Mouse (Mus musculus) heart, embryonic 16.5 days (tissue): Measurements from ENCODE around the gene Emg1. TPM values are rescaled to one million over a fixed set of nuclear protein-coding genes. Genes with fewer than 3 reads are reported as not detected.
A peak's percentile ranks its signal among the peaks of the same experiment; 100 is the strongest.

Experiments used
- ATAC-seq: fragments of 200-750 bp; cut with Nextera tagmentation; replicated peaks from 2 replicates; pipeline ENCODE4 v1.8.0; 2017; ENCODE audit warnings: moderate number of reproducible peaks; ENCODE audit not compliant: insufficient read depth, low FRiP score; ENCODE audit errors: extremely low read depth
- H3K27ac ChIP-seq: fragments of 300-500 bp; sonication (generic); 2 replicates; pipeline ENCODE4 v1.5.1; 2014; ENCODE audit warnings: mild to moderate bottlenecking, low read length, control low read depth, moderate library complexity
- H3K27me3 ChIP-seq: fragments of 300-500 bp; sonication (generic); 2 replicates; pipeline ENCODE4 v1.6.1; 2014; ENCODE audit warnings: low read length, mixed read lengths; ENCODE audit not compliant: control insufficient read depth, insufficient read depth
- H3K36me3 ChIP-seq: fragments of 300-500 bp; sonication (generic); 2 replicates; pipeline ENCODE4 v1.6.1; 2014; ENCODE audit not compliant: control insufficient read depth, insufficient read depth
- H3K4me1 ChIP-seq: fragments of 300-500 bp; sonication (generic); 2 replicates; pipeline ENCODE4 v1.6.1; 2014; ENCODE audit warnings: low read length, mixed read lengths; ENCODE audit not compliant: control insufficient read depth, insufficient read depth
- H3K4me2 ChIP-seq: fragments of 300-500 bp; sonication (generic); 2 replicates; pipeline ENCODE4 v1.6.1; 2014; ENCODE audit warnings: low read depth, mild to moderate bottlenecking, control low read depth, low read length
- H3K4me3 ChIP-seq: fragments of 300-500 bp; sonication (generic); 2 replicates; pipeline ENCODE4 v1.5.1; 2014; ENCODE audit warnings: mild to moderate bottlenecking, control low read depth, low read length
- H3K9ac ChIP-seq: fragments of 300-500 bp; sonication (generic); 2 replicates; pipeline ENCODE4 v1.6.1; 2014; ENCODE audit warnings: low read length, control low read depth
- H3K9me3 ChIP-seq: fragments of 300-500 bp; sonication (generic); replicated peaks from 2 replicates; pipeline ENCODE4 v1.6.1; 2016; ENCODE audit warnings: low read length; ENCODE audit not compliant: control insufficient read depth
- WGBS: fragments of 180-500 bp; shearing (Covaris S2); extraction: QIAGEN DNeasy Blood & Tissue Kit; methylation state at CpG from one replicate; pipeline ENCODE4 v1.1.7; 2014; 5-methylcytosine and 5-hydroxymethylcytosine counted together
- polyA plus RNA-seq: library from polyadenylated mRNA; unstranded; fragments of >200 nt; fragmentation: Nextera tagmentation; extraction: Ambion mirVana; gene quantifications from 2 replicates; pipeline ENCODE4 v1.2.1, GENCODE M21; 2015

Gene Emg1
- polyA plus RNA-seq, 1 experiment from 2014 or later: 133 TPM

GRCm38 (mm10) chr6:124755306-124755705, 43.3 kb upstream of the Emg1 start:
- Histone ChIP-seq H3K36me3 (no peaks in the 10 kb centered on the region), H3K27me3 (no peaks in the 10 kb centered on the region), H3K27ac (no peak overlapping the region), H3K4me3 (peak overlapping the region; percentile 82), H3K9me3 (no peaks in the 10 kb centered on the region), H3K4me2 (peak overlapping the region; percentile 67), H3K9ac (peak overlapping the region; percentile 94), H3K4me1 (peaks cover 40% of the 10 kb centered on the region)
- 6% methylated on average over 3 of the region's 3 CpGs for WGBS
- no peak for ATAC-seq

GRCm38 (mm10) chr6:124753861-124754260, 41.9 kb upstream of the Emg1 start:
- Histone ChIP-seq H3K4me3 (no peak overlapping the region), H3K36me3 (no peaks in the 10 kb centered on the region), H3K27me3 (no peaks in the 10 kb centered on the region), H3K4me1 (peaks cover 37% of the 10 kb centered on the region), H3K9ac (no peak overlapping the region), H3K4me2 (no peak overlapping the region), H3K27ac (no peak overlapping the region), H3K9me3 (no peaks in the 10 kb centered on the region)
- ATAC-seq: no peak
- 83% methylated on average over 2 of the region's 2 CpGs for WGBS

GRCm38 (mm10) chr6:124750405-124750804, 38.4 kb upstream of the Emg1 start:
- Histone ChIP-seq H3K4me3 (no peak overlapping the region), H3K9ac (no peak overlapping the region), H3K9me3 (no peaks in the 10 kb centered on the region), H3K27ac (no peak overlapping the region), H3K36me3 (peaks cover 13% of the 10 kb centered on the region), H3K4me2 (no peak overlapping the region), H3K4me1 (peaks cover 24% of the 10 kb centered on the region), H3K27me3 (no peaks in the 10 kb centered on the region)
- no peak for ATAC-seq
- 84% methylated on average over 8 of the region's 8 CpGs for WGBS

- Histone ChIP-seq H3K27me3 (no peaks in the 10 kb centered on the region), H3K4me3 (no peak overlapping the region; the same call in 1 of the 2 replicates), H3K27ac (no peak overlapping the region), H3K4me1 (peaks cover 10% of the 10 kb centered on the region), H3K4me2 (peak overlapping the region; percentile 94), H3K9me3 (no peaks in the 10 kb centered on the region), H3K9ac (no peak overlapping the region), H3K36me3 (peaks cover 21% of the 10 kb centered on the region)
- 82% methylated on average over 7 of the region's 7 CpGs for WGBS
- ATAC-seq: no peak
Observed at GRCm38 (mm10) chr6:124746654-124747632, 35.0 kb upstream of the Emg1 start.

GRCm38 (mm10) chr6:124746296-124746605, 34.3 kb upstream of the Emg1 start:
- no peaks in the 10 kb centered on the region for H3K27me3 ChIP-seq
- peaks cover 15% of the 10 kb centered on the region for H3K4me1 ChIP-seq
- H3K4me3 ChIP-seq: peak overlapping the region; percentile 66
- 23% methylated on average over 8 of the region's 8 CpGs for WGBS
- H3K9me3 ChIP-seq: no peaks in the 10 kb centered on the region
- H3K4me2 ChIP-seq: peak overlapping the region; percentile 94
- H3K9ac ChIP-seq: peak overlapping the region; percentile 91
- ATAC-seq: no peak
- H3K27ac ChIP-seq: no peak overlapping the region; the same call in 1 of the 2 replicates
- peaks cover 21% of the 10 kb centered on the region for H3K36me3 ChIP-seq

- H3K4me3 ChIP-seq: peak overlapping the region; percentile 66
- H3K9me3 ChIP-seq: no peaks in the 10 kb centered on the region
- peak overlapping the region; percentile 94 for H3K4me2 ChIP-seq
- H3K27ac ChIP-seq: peak overlapping the region; percentile 72
- peaks cover 21% of the 10 kb centered on the region for H3K36me3 ChIP-seq
- no peaks in the 10 kb centered on the region for H3K27me3 ChIP-seq
- peaks cover 15% of the 10 kb centered on the region for H3K4me1 ChIP-seq
- WGBS: 1% methylated on average over 85 of the region's 85 CpGs
- ATAC-seq: peak; percentile 78
- H3K9ac ChIP-seq: peak overlapping the region; percentile 91
Observed at GRCm38 (mm10) chr6:124745490-124746295, 33.7 kb upstream of the Emg1 start.

GRCm38 (mm10) chr6:124744755-124745321, 32.9 kb upstream of the Emg1 start:
- H3K4me1 ChIP-seq: peaks cover 17% of the 10 kb centered on the region
- peaks cover 21% of the 10 kb centered on the region for H3K36me3 ChIP-seq
- WGBS: 64% methylated on average over 26 of the region's 26 CpGs
- H3K27me3 ChIP-seq: no peaks in the 10 kb centered on the region
- H3K4me2 ChIP-seq: peak overlapping the region; percentile 94
- ATAC-seq: no peak
- no peaks in the 10 kb centered on the region for H3K9me3 ChIP-seq
- peak overlapping the region; percentile 68 for H3K9ac ChIP-seq
- peak overlapping the region; percentile 54; the same call in 1 of the 2 replicates for H3K27ac ChIP-seq
- H3K4me3 ChIP-seq: peak overlapping the region; percentile 66

- no peak overlapping the region for H3K4me2 ChIP-seq
- peaks cover 23% of the 10 kb centered on the region for H3K36me3 ChIP-seq
- H3K9me3 ChIP-seq: no peaks in the 10 kb centered on the region
- 87% methylated on average over 8 of the region's 8 CpGs for WGBS
- no peak overlapping the region for H3K27ac ChIP-seq
- H3K27me3 ChIP-seq: no peaks in the 10 kb centered on the region
- H3K9ac ChIP-seq: no peak overlapping the region
- no peak overlapping the region for H3K4me3 ChIP-seq
- H3K4me1 ChIP-seq: peaks cover 25% of the 10 kb centered on the region
- ATAC-seq: no peak
Observed at GRCm38 (mm10) chr6:124743647-124744046, 31.7 kb upstream of the Emg1 start.
